Mouse (Mus musculus): ENCODE data around the gene Wdr24. TPM values are rescaled to one million over a fixed set of nuclear protein-coding genes. Genes with fewer than 3 reads are reported as not detected.

The Wdr24 gene
- polyA plus RNA-seq, 1 experiment, result 36.0 TPM

GRCm38 (mm10) chr17:25808028-25808427 is 15.4 kb upstream of the Wdr24 start:
- Histone ChIP-seq H3K4me3 (ENCODE audit: control insufficient read depth, low read depth, low read length) (peak overlapping the region; percentile 52), H3K4me1 (ENCODE audit: control insufficient read depth, insufficient read depth, low read length) (peaks cover 9% of the 10 kb centered on the region), H3K36me3 (ENCODE audit: control insufficient read depth, insufficient read depth, low read length) (no peaks in the 10 kb centered on the region), H3K27ac (ENCODE audit: control insufficient read depth, insufficient read depth, low read depth, low read length) (no peak overlapping the region), H3K27me3 (ENCODE audit: control insufficient read depth, insufficient read depth, low read length) (no peaks in the 10 kb centered on the region)
- TF ChIP-seq POLR2A (IDR thresholded peaks at IDR 0.05; ENCODE audit: control insufficient read depth, low read depth, low read length) (no peak), CTCF (IDR thresholded peaks at IDR 0.05; ENCODE audit: control insufficient read depth, insufficient read depth, insufficient replicate concordance, low read depth, low read length) (no peak)

GRCm38 (mm10) chr17:25808789-25809605 is 14.4 kb upstream of the Wdr24 start, which contains the start of gene Fbxl16:
TSS of gene Fbxl16 (plus strand) at chr17:25809085.
- no peaks in the 10 kb centered on the region for H3K36me3 ChIP-seq (ENCODE audit: control insufficient read depth, insufficient read depth, low read length)
- H3K27me3 ChIP-seq (ENCODE audit: control insufficient read depth, insufficient read depth, low read length), result no peaks in the 10 kb centered on the region
- H3K4me3 ChIP-seq (ENCODE audit: control insufficient read depth, low read depth, low read length), result peak within 1 kb of the TSS; percentile 52
- no peak within 1 kb of the TSS for H3K27ac ChIP-seq (ENCODE audit: control insufficient read depth, insufficient read depth, low read depth, low read length)
- TF ChIP-seq CTCF (IDR thresholded peaks at IDR 0.05; ENCODE audit: control insufficient read depth, insufficient read depth, insufficient replicate concordance, low read depth, low read length), result no peak
- no peak for TF ChIP-seq POLR2A (IDR thresholded peaks at IDR 0.05; ENCODE audit: control insufficient read depth, low read depth, low read length)
- peaks cover 13% of the 10 kb centered on the region for H3K4me1 ChIP-seq (ENCODE audit: control insufficient read depth, insufficient read depth, low read length)

GRCm38 (mm10) chr17:25809606-25810340 is 13.7 kb upstream of the Wdr24 start:
- Histone ChIP-seq H3K27ac (ENCODE audit: control insufficient read depth, insufficient read depth, low read depth, low read length) (no peak overlapping the region), H3K27me3 (ENCODE audit: control insufficient read depth, insufficient read depth, low read length) (no peaks in the 10 kb centered on the region)

GRCm38 (mm10) chr17:25810890-25811289 is 12.5 kb upstream of the Wdr24 start:
- H3K36me3 ChIP-seq (ENCODE audit: control insufficient read depth, insufficient read depth, low read length), result no peaks in the 10 kb centered on the region
- no peaks in the 10 kb centered on the region for H3K27me3 ChIP-seq (ENCODE audit: control insufficient read depth, insufficient read depth, low read length)
- H3K4me1 ChIP-seq (ENCODE audit: control insufficient read depth, insufficient read depth, low read length), result peaks cover 13% of the 10 kb centered on the region
- H3K4me3 ChIP-seq (ENCODE audit: control insufficient read depth, low read depth, low read length), result no peak overlapping the region
- H3K27ac ChIP-seq (ENCODE audit: control insufficient read depth, insufficient read depth, low read depth, low read length), result no peak overlapping the region
- TF ChIP-seq CTCF (IDR thresholded peaks at IDR 0.05; ENCODE audit: control insufficient read depth, insufficient read depth, insufficient replicate concordance, low read depth, low read length), result no peak
- TF ChIP-seq POLR2A (IDR thresholded peaks at IDR 0.05; ENCODE audit: control insufficient read depth, low read depth, low read length), result no peak

More at GRCm38 (mm10) chr17:25809606-25810340, 13.7 kb upstream of the Wdr24 start:
- Histone ChIP-seq H3K4me3 (ENCODE audit: control insufficient read depth, low read depth, low read length) (peak overlapping the region; percentile 52), H3K36me3 (ENCODE audit: control insufficient read depth, insufficient read depth, low read length) (no peaks in the 10 kb centered on the region), H3K4me1 (ENCODE audit: control insufficient read depth, insufficient read depth, low read length) (peaks cover 13% of the 10 kb centered on the region)
- TF ChIP-seq POLR2A (IDR thresholded peaks at IDR 0.05; ENCODE audit: control insufficient read depth, low read depth, low read length) (no peak), CTCF (IDR thresholded peaks at IDR 0.05; ENCODE audit: control insufficient read depth, insufficient read depth, insufficient replicate concordance, low read depth, low read length) (no peak)

- Histone ChIP-seq H3K4me1 (ENCODE audit: control insufficient read depth, insufficient read depth, low read length) (peaks cover 16% of the 10 kb centered on the region), H3K36me3 (ENCODE audit: control insufficient read depth, insufficient read depth, low read length) (no peaks in the 10 kb centered on the region), H3K4me3 (ENCODE audit: control insufficient read depth, low read depth, low read length) (no peak overlapping the region), H3K27ac (ENCODE audit: control insufficient read depth, insufficient read depth, low read depth, low read length) (no peak overlapping the region), H3K27me3 (ENCODE audit: control insufficient read depth, insufficient read depth, low read length) (no peaks in the 10 kb centered on the region)
- peak; percentile 56; the same call in 1 of the 2 replicates for TF ChIP-seq CTCF (IDR thresholded peaks at IDR 0.05; ENCODE audit: control insufficient read depth, insufficient read depth, insufficient replicate concordance, low read depth, low read length)
- TF ChIP-seq POLR2A (IDR thresholded peaks at IDR 0.05; ENCODE audit: control insufficient read depth, low read depth, low read length), result no peak
Observed at GRCm38 (mm10) chr17:25813471-25813870, 10.0 kb upstream of the Wdr24 start.

- no peaks in the 10 kb centered on the region for H3K36me3 ChIP-seq (ENCODE audit: control insufficient read depth, insufficient read depth, low read length)
- no peaks in the 10 kb centered on the region for H3K27me3 ChIP-seq (ENCODE audit: control insufficient read depth, insufficient read depth, low read length)
- no peak overlapping the region for H3K4me3 ChIP-seq (ENCODE audit: control insufficient read depth, low read depth, low read length)
- TF ChIP-seq POLR2A (IDR thresholded peaks at IDR 0.05; ENCODE audit: control insufficient read depth, low read depth, low read length) (no peak), CTCF (IDR thresholded peaks at IDR 0.05; ENCODE audit: control insufficient read depth, insufficient read depth, insufficient replicate concordance, low read depth, low read length) (no peak)
- H3K4me1 ChIP-seq (ENCODE audit: control insufficient read depth, insufficient read depth, low read length), result peaks cover 15% of the 10 kb centered on the region
- no peak overlapping the region for H3K27ac ChIP-seq (ENCODE audit: control insufficient read depth, insufficient read depth, low read depth, low read length)
Observed at GRCm38 (mm10) chr17:25817662-25818061, 5.8 kb upstream of the Wdr24 start.

All from testis, adult 2 months (tissue).